In the genomic region with DNA sequence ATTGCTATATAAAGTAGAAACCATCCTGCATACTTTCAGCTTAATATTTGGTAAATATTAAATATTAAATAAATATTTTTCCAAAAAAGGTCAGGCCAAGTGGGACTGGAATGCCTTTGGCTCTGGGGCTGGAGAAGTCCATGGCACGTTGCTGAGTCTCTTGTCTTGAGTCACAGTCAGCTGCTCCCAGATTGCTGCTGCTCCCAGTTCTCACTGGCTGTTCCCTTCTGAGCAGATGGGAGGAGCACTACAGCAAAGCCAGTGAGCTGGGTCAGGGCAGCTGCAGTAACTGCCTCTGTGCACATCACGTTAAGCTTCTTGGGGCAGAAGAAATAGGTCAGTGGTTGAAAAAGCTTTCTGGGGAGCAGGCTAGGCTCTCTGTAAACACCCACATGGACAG, we compare ENCODE assay signal across 12 mouse cellular contexts. TPM values are rescaled to one million over a fixed set of nuclear protein-coding genes. Genes with fewer than 3 reads are reported as not detected.
DNase-seq lines count a peak whose midpoint lies in the region; ATAC-seq and TF ChIP-seq lines count a peak whose summit lies in the region.
"Had no signal": no experiment of that assay in that cellular context is flagged by ENCODE, and none has a peak within 500 bp of the region (broad histone marks: within the 10 kb centered on the region; RNA-seq: fewer than 3 reads in every experiment).

No protein-coding gene starts in this region.

- no peaks in the 10 kb centered on the region; the same call in none of the 2 replicates for H3K4me1 ChIP-seq in embryonic facial prominence, embryonic 14.5 days (ENCODE audit: control insufficient read depth, insufficient read depth, low read length)
- peaks cover 30% of the 10 kb centered on the region for H3K4me1 ChIP-seq in embryonic facial prominence, embryonic 10.5 days
- H3K4me1 ChIP-seq in lung, embryonic 14.5 days (ENCODE audit: insufficient read depth): peaks cover 14% of the 10 kb centered on the region; the same call in 1 of the 2 replicates
- H3K4me1 ChIP-seq in neural tube, embryonic 15.5 days: no peaks in the 10 kb centered on the region

- H3K9me3 ChIP-seq in embryonic facial prominence, embryonic 14.5 days (ENCODE audit: control insufficient read depth, low read length): no peaks in the 10 kb centered on the region
- no peaks in the 10 kb centered on the region for H3K9me3 ChIP-seq in embryonic facial prominence, embryonic 10.5 days
- H3K9me3 ChIP-seq in lung, embryonic 14.5 days (ENCODE audit: low read depth, low read length): no peaks in the 10 kb centered on the region
- no peaks in the 10 kb centered on the region for H3K9me3 ChIP-seq in neural tube, embryonic 15.5 days (replicated peaks)
- H3K9me3 ChIP-seq: heart, embryonic 13.5 days had no signal

- WGBS in embryonic facial prominence, embryonic 14.5 days: 39% methylated on average over 2 of the region's 2 CpGs
- WGBS in embryonic facial prominence, embryonic 10.5 days: 55% methylated on average over 2 of the region's 2 CpGs
- WGBS in lung, embryonic 14.5 days: 33% methylated on average over 2 of the region's 2 CpGs
- WGBS in neural tube, embryonic 15.5 days: 34% methylated on average over 2 of the region's 2 CpGs

- ATAC-seq in embryonic facial prominence, embryonic 14.5 days (ENCODE audit: low read depth): no peak; the same call in 1 of the 2 replicates
- peak; percentile 69; the same call in 1 of the 2 replicates for ATAC-seq in lung, embryonic 14.5 days (ENCODE audit: insufficient read depth)
- ATAC-seq in neural tube, embryonic 15.5 days (ENCODE audit: low FRiP score): no peak

- DNase-seq in embryonic facial prominence, embryonic 14.5 days (ENCODE audit: low spot score): peak; percentile 51
- no peak for DNase-seq in embryonic facial prominence, embryonic 10.5 days (ENCODE audit: low spot score)
- peak; percentile 20 for DNase-seq in urinary bladder, adult 2 months (ENCODE audit: low spot score)
- no peak for DNase-seq in urinary bladder, postnatal 25 days (ENCODE audit: low spot score)
- peak; percentile 51 for DNase-seq in lung, embryonic 14.5 days
- DNase-seq in layer of hippocampus, postnatal 36 days: no peak
- DNase-seq in left cerebral cortex, adult 9 months (ENCODE audit: low spot score in 2 of 2): no peak
- DNase-seq: left cerebral cortex, postnatal 4 days had no signal

- no peak overlapping the region for H3K27ac ChIP-seq in embryonic facial prominence, embryonic 14.5 days (replicated peaks; ENCODE audit: low read depth, low read length)
- no peak overlapping the region for H3K27ac ChIP-seq in embryonic facial prominence, embryonic 10.5 days (replicated peaks)
- no peak overlapping the region for H3K27ac ChIP-seq in lung, embryonic 14.5 days (ENCODE audit: low read depth)
- no peak overlapping the region for H3K27ac ChIP-seq in neural tube, embryonic 15.5 days (replicated peaks)
- H3K27ac ChIP-seq: heart, embryonic 13.5 days had no signal

- no peak overlapping the region for H3K4me3 ChIP-seq in embryonic facial prominence, embryonic 14.5 days (ENCODE audit: low read depth, low read length)
- no peak overlapping the region for H3K4me3 ChIP-seq in embryonic facial prominence, embryonic 10.5 days
- no peak overlapping the region for H3K4me3 ChIP-seq in lung, embryonic 14.5 days (ENCODE audit: low read depth, low read length)
- no peak overlapping the region for H3K4me3 ChIP-seq in neural tube, embryonic 15.5 days (replicated peaks)
- H3K4me3 ChIP-seq: heart, embryonic 13.5 days had no signal

- no peak overlapping the region for H3K9ac ChIP-seq in embryonic facial prominence, embryonic 14.5 days (ENCODE audit: low read depth, low read length)
- H3K9ac ChIP-seq in lung, embryonic 14.5 days: no peak overlapping the region
- H3K9ac ChIP-seq in neural tube, embryonic 15.5 days (replicated peaks): no peak overlapping the region
- H3K9ac ChIP-seq: heart, embryonic 13.5 days had no signal

- TF ChIP-seq CTCF in lung, embryonic 14.5 days (IDR thresholded peaks at IDR 0.05; ENCODE audit: low read depth): no peak

- no peaks in the 10 kb centered on the region for H3K27me3 ChIP-seq in embryonic facial prominence, embryonic 14.5 days (replicated peaks; ENCODE audit: control insufficient read depth, insufficient read depth, low read length)
- no peaks in the 10 kb centered on the region for H3K27me3 ChIP-seq in embryonic facial prominence, embryonic 10.5 days (replicated peaks; ENCODE audit: low read depth, poor library complexity, severe bottlenecking)
- no peaks in the 10 kb centered on the region for H3K27me3 ChIP-seq in lung, embryonic 14.5 days (ENCODE audit: insufficient read depth, low read length)
- no peaks in the 10 kb centered on the region for H3K27me3 ChIP-seq in neural tube, embryonic 15.5 days (replicated peaks)
- H3K27me3 ChIP-seq: heart, embryonic 13.5 days had no signal

- H3K36me3 ChIP-seq in embryonic facial prominence, embryonic 14.5 days (ENCODE audit: control insufficient read depth, insufficient read depth, low read length): no peaks in the 10 kb centered on the region
- H3K36me3 ChIP-seq in embryonic facial prominence, embryonic 10.5 days (replicated peaks): no peaks in the 10 kb centered on the region
- no peaks in the 10 kb centered on the region for H3K36me3 ChIP-seq in lung, embryonic 14.5 days (ENCODE audit: insufficient read depth)
- no peaks in the 10 kb centered on the region for H3K36me3 ChIP-seq in neural tube, embryonic 15.5 days
- H3K36me3 ChIP-seq: heart, embryonic 13.5 days had no signal

- H3K4me2 ChIP-seq in embryonic facial prominence, embryonic 14.5 days (ENCODE audit: low read depth, low read length): no peak overlapping the region
- no peak overlapping the region for H3K4me2 ChIP-seq in lung, embryonic 14.5 days
- no peak overlapping the region for H3K4me2 ChIP-seq in neural tube, embryonic 15.5 days
- H3K4me2 ChIP-seq: heart, embryonic 13.5 days had no signal

RNA-seq across cellular contexts. Expression of a gene that starts 7.2 kb away (rescaled TPM):
- polyA plus RNA-seq in embryonic facial prominence, embryonic 14.5 days (2014; fragmentation: Nextera tagmentation; extraction: Ambion mirVana): 0.11 and 0.35 TPM in 2 replicates
- 0.10 and 0.12 TPM in 2 replicates for polyA plus RNA-seq in embryonic facial prominence, embryonic 10.5 days (2016; fragmentation: Nextera tagmentation; extraction: Ambion mirVana)
- polyA plus RNA-seq in urinary bladder, adult 2 months (2012; rRNA removed): 15.1 and 15.8 TPM in 2 replicates
- 0.14 and 0.16 TPM in 2 replicates for polyA plus RNA-seq in lung, embryonic 14.5 days (2014; fragmentation: Nextera tagmentation; extraction: Ambion mirVana)
- total RNA-seq in layer of hippocampus, postnatal 36 days (2021): 100 to 1,000 TPM; 101 to 105 TPM
- 2.5 TPM in 2 replicates for polyA plus RNA-seq in neural tube, embryonic 15.5 days (2015; fragmentation: Nextera tagmentation; extraction: Ambion mirVana)
- total RNA-seq: CH12.LX; common myeloid progenitor, adult 5-6 weeks had no signal

RNA-seq across cellular contexts. Expression of a gene that starts 7.5 kb away (rescaled TPM):
- 3.2 and 3.3 TPM in 2 replicates for polyA plus RNA-seq in embryonic facial prominence, embryonic 14.5 days (2014; fragmentation: Nextera tagmentation; extraction: Ambion mirVana)
- polyA plus RNA-seq in embryonic facial prominence, embryonic 10.5 days (2016; fragmentation: Nextera tagmentation; extraction: Ambion mirVana): 4.4 and 4.6 TPM in 2 replicates
- polyA plus RNA-seq in urinary bladder, adult 2 months (2012; rRNA removed): 9.9 and 11.0 TPM in 2 replicates
- 3.4 and 5.3 TPM in 2 replicates for polyA plus RNA-seq in lung, embryonic 14.5 days (2014; fragmentation: Nextera tagmentation; extraction: Ambion mirVana)
- 1 to 10 TPM; 5.3 to 5.5 TPM for total RNA-seq in layer of hippocampus, postnatal 36 days (2021)
- polyA plus RNA-seq in neural tube, embryonic 15.5 days (2015; fragmentation: Nextera tagmentation; extraction: Ambion mirVana): 4.4 and 5.1 TPM in 2 replicates

RNA-seq across cellular contexts. Expression of a gene that starts 28.0 kb away (rescaled TPM):
- polyA plus RNA-seq in embryonic facial prominence, embryonic 14.5 days (2014; fragmentation: Nextera tagmentation; extraction: Ambion mirVana): 11.0 and 11.6 TPM in 2 replicates
- 7.1 and 7.6 TPM in 2 replicates for polyA plus RNA-seq in embryonic facial prominence, embryonic 10.5 days (2016; fragmentation: Nextera tagmentation; extraction: Ambion mirVana)
- 32.3 and 35.8 TPM in 2 replicates for polyA plus RNA-seq in urinary bladder, adult 2 months (2012; rRNA removed)
- polyA plus RNA-seq in lung, embryonic 14.5 days (2014; fragmentation: Nextera tagmentation; extraction: Ambion mirVana): 13.1 and 13.5 TPM in 2 replicates
- 10 to 100 TPM; 30.0 to 31.6 TPM for total RNA-seq in layer of hippocampus, postnatal 36 days (2021)
- polyA plus RNA-seq in neural tube, embryonic 15.5 days (2015; fragmentation: Nextera tagmentation; extraction: Ambion mirVana): 5.8 and 8.4 TPM in 2 replicates

Comparison
In these comparisons a context has a peak if more than half of its experiments do, and no peak if none do; other contexts are left out.
1. DNase-seq: peak in embryonic facial prominence, embryonic 14.5 days (single experiment), urinary bladder, adult 2 months (single experiment) and lung, embryonic 14.5 days (single experiment); none in embryonic facial prominence, embryonic 10.5 days (single experiment), urinary bladder, postnatal 25 days (single experiment), layer of hippocampus, postnatal 36 days (0 of 2) and left cerebral cortex, adult 9 months (0 of 2).